23 mouse cellular contexts compared by ENCODE assay signal in genomic region chr16:95289375-95289774, GRCm38 (mm10). TPM values are rescaled to one million over a fixed set of nuclear protein-coding genes. Genes with fewer than 3 reads are reported as not detected.
A peak's percentile ranks its signal among the peaks of the same experiment; 100 is the strongest.
DNase-seq lines count a peak whose midpoint lies in the region; ATAC-seq and TF ChIP-seq lines count a peak whose summit lies in the region.
"Had no signal": no experiment of that assay in that cellular context is flagged by ENCODE, and none has a peak within 500 bp of the region (broad histone marks: within the 10 kb centered on the region; RNA-seq: fewer than 3 reads in every experiment).

No protein-coding gene starts in this region.

- 57% methylated on average over 3 of the region's 3 CpGs for WGBS in heart, adult 2 months
- 66% methylated on average over 3 of the region's 3 CpGs for WGBS in heart, embryonic 11.5 days (ENCODE audit: insufficient replicate concordance)
- 45% methylated on average over 3 of the region's 3 CpGs for WGBS in liver, embryonic 12.5 days (ENCODE audit: insufficient replicate concordance)
- WGBS in hindbrain, embryonic 10.5 days = 86% methylated on average over 3 of the region's 3 CpGs

- no peak for ATAC-seq in heart, embryonic 11.5 days (replicated peaks; ENCODE audit: insufficient number of reproducible peaks, low FRiP score, low TSS enrichment)
- no peak for ATAC-seq in liver, embryonic 12.5 days
- peak; percentile 48 for ATAC-seq in megakaryocyte progenitor cell, adult 5-6 weeks (replicated peaks; ENCODE audit: poor library complexity)
- ATAC-seq: activated CD4-positive, CD25-positive, alpha-beta regulatory T cell, adult 4 months; forebrain, embryonic 15.5 days; hindbrain, embryonic 16.5 days; inflammation-experienced regulatory T-cells, adult 6 months; Patski had no signal

- H3K4me2 ChIP-seq in heart, embryonic 11.5 days = no peak overlapping the region
- H3K4me2 ChIP-seq in liver, embryonic 12.5 days = no peak overlapping the region
- H3K4me2 ChIP-seq: embryonic facial prominence, embryonic 12.5 days; forebrain, embryonic 15.5 days; heart, embryonic 15.5 days; hindbrain, embryonic 12.5 days had no signal

- no peak for DNase-seq in heart, adult 2 months
- no peak for DNase-seq in liver
- no peak for DNase-seq in hindbrain, embryonic 10.5 days (ENCODE audit: low spot score)
- DNase-seq in layer of hippocampus, adult 2 months (ENCODE audit: low spot score in 2 of 2) = no peak
- DNase-seq: adrenal gland, postnatal 25 days; cerebellum, adult 11 months; cerebellum, adult 8-10 months; cerebellum, postnatal 14 days; gastrocnemius, postnatal 36 days; heart, postnatal 14 days had no signal

- no peaks in the 10 kb centered on the region; the same call in 1 of the 2 replicates for H3K9me3 ChIP-seq in heart, embryonic 11.5 days (replicated peaks; ENCODE audit: control insufficient read depth, low read length)
- H3K9me3 ChIP-seq in liver, embryonic 12.5 days (replicated peaks) = no peaks in the 10 kb centered on the region
- no peaks in the 10 kb centered on the region for H3K9me3 ChIP-seq in hindbrain, embryonic 10.5 days
- H3K9me3 ChIP-seq: embryonic facial prominence, embryonic 12.5 days; forebrain, embryonic 15.5 days; heart, embryonic 15.5 days; hindbrain, embryonic 12.5 days had no signal

- no peaks in the 10 kb centered on the region for H3K27me3 ChIP-seq in heart, adult 2 months (ENCODE audit: control insufficient read depth, insufficient read depth, low read length)
- H3K27me3 ChIP-seq in heart, embryonic 11.5 days (ENCODE audit: control insufficient read depth, insufficient read depth, low read length) = no peaks in the 10 kb centered on the region
- no peaks in the 10 kb centered on the region for H3K27me3 ChIP-seq in liver, embryonic 12.5 days (replicated peaks)
- no peaks in the 10 kb centered on the region for H3K27me3 ChIP-seq in hindbrain, embryonic 10.5 days (ENCODE audit: insufficient read depth, poor library complexity, severe bottlenecking)
- H3K27me3 ChIP-seq: CH12.LX; embryonic facial prominence, embryonic 12.5 days; forebrain, embryonic 15.5 days; heart, embryonic 15.5 days; Patski had no signal

- no peak overlapping the region for H3K4me3 ChIP-seq in heart, adult 2 months
- no peak overlapping the region for H3K4me3 ChIP-seq in heart, embryonic 11.5 days (ENCODE audit: low read depth, low read length)
- H3K4me3 ChIP-seq in liver, embryonic 12.5 days = no peak overlapping the region
- no peak overlapping the region for H3K4me3 ChIP-seq in brown adipose tissue, adult 24 weeks (ENCODE audit: insufficient read depth, low read depth, low read length)
- no peak overlapping the region for H3K4me3 ChIP-seq in hindbrain, embryonic 10.5 days
- H3K4me3 ChIP-seq in layer of hippocampus, adult 2 months = no peak overlapping the region
- H3K4me3 ChIP-seq: embryonic facial prominence, embryonic 12.5 days; forebrain, embryonic 15.5 days; heart, embryonic 15.5 days; hindbrain, embryonic 12.5 days had no signal

- intact Hi-C loops in heart, adult 2 months (cut with DNase I) = no loop called here

- peak overlapping the region; percentile 16; the same call in 1 of the 2 replicates for H3K27ac ChIP-seq in heart, adult 2 months
- no peak overlapping the region for H3K27ac ChIP-seq in heart, embryonic 11.5 days (ENCODE audit: low read depth, low read length)
- 0 out of 2 replicates have a peak overlapping the region, but pooled peaks have one; percentile 6 for H3K27ac ChIP-seq in liver, embryonic 12.5 days
- H3K27ac ChIP-seq in brown adipose tissue, adult 24 weeks (replicated peaks; ENCODE audit: low read depth, low read length) = peak overlapping the region; percentile 42; the same call in 1 of the 2 replicates
- H3K27ac ChIP-seq in hindbrain, embryonic 10.5 days = no peak overlapping the region
- H3K27ac ChIP-seq in layer of hippocampus, adult 2 months = no peak overlapping the region
- H3K27ac ChIP-seq: embryonic facial prominence, embryonic 12.5 days; forebrain, embryonic 15.5 days; heart, embryonic 15.5 days; hindbrain, embryonic 12.5 days had no signal

- TF ChIP-seq CTCF in heart, adult 2 months (IDR thresholded peaks at IDR 0.05) = no peak
- no peak for TF ChIP-seq CTCF in layer of hippocampus, adult 2 months (conservative IDR thresholded peaks at IDR 0.05)

- H3K4me1 ChIP-seq in heart, adult 2 months (ENCODE audit: control insufficient read depth, insufficient read depth, low read length) = peaks cover 11% of the 10 kb centered on the region
- peaks cover 2% of the 10 kb centered on the region; the same call in 1 of the 2 replicates for H3K4me1 ChIP-seq in heart, embryonic 11.5 days (ENCODE audit: control insufficient read depth, insufficient read depth, low read length)
- H3K4me1 ChIP-seq in liver, embryonic 12.5 days = no peaks in the 10 kb centered on the region; the same call in 1 of the 2 replicates
- H3K4me1 ChIP-seq in brown adipose tissue, adult 24 weeks (ENCODE audit: control insufficient read depth, insufficient read depth, insufficient read length, low read length) = peaks cover 13% of the 10 kb centered on the region; the same call in 1 of the 2 replicates
- no peaks in the 10 kb centered on the region for H3K4me1 ChIP-seq in hindbrain, embryonic 10.5 days (replicated peaks)
- H3K4me1 ChIP-seq: hindbrain, embryonic 12.5 days had no signal

- no peaks in the 10 kb centered on the region for H3K79me2 ChIP-seq in heart, adult 2 months (replicated peaks; ENCODE audit: control insufficient read depth, insufficient read depth, low read length)

- TF ChIP-seq POLR2A in heart, adult 2 months (IDR thresholded peaks at IDR 0.05; ENCODE audit: insufficient read depth, low read depth, low read length) = no peak

- no peak for TF ChIP-seq EP300 in heart, adult 2 months (IDR thresholded peaks at IDR 0.05; ENCODE audit: insufficient read depth, low read depth, low read length)

- H3K9ac ChIP-seq in heart, adult 2 months (ENCODE audit: low read depth, low read length) = no peak overlapping the region
- no peak overlapping the region for H3K9ac ChIP-seq in heart, embryonic 11.5 days (ENCODE audit: low read depth, low read length)
- no peak overlapping the region for H3K9ac ChIP-seq in liver, embryonic 12.5 days
- H3K9ac ChIP-seq: embryonic facial prominence, embryonic 12.5 days; forebrain, embryonic 15.5 days; heart, embryonic 15.5 days; hindbrain, embryonic 12.5 days had no signal

- H3K36me3 ChIP-seq in heart, adult 2 months (ENCODE audit: control insufficient read depth, insufficient read depth, low read length) = peaks cover 3% of the 10 kb centered on the region
- no peaks in the 10 kb centered on the region for H3K36me3 ChIP-seq in heart, embryonic 11.5 days (ENCODE audit: control insufficient read depth, insufficient read depth, low read length)
- H3K36me3 ChIP-seq in liver, embryonic 12.5 days = no peaks in the 10 kb centered on the region
- no peaks in the 10 kb centered on the region for H3K36me3 ChIP-seq in hindbrain, embryonic 10.5 days
- H3K36me3 ChIP-seq: embryonic facial prominence, embryonic 12.5 days; forebrain, embryonic 15.5 days; heart, embryonic 15.5 days; hindbrain, embryonic 12.5 days had no signal

RNA-seq across cellular contexts. Expression of gene Kcnj15, which starts 32.0 kb away (rescaled TPM):
- total RNA-seq in heart, adult 2 months (2021) = 1 to 10 TPM in 1 of 2 experiments, under 1 TPM in 1; 0.89 to 1.5 TPM
- polyA plus RNA-seq in heart, adult 2 months (2012; rRNA removed) = 1.2 and 2.6 TPM in 2 replicates
- polyA plus RNA-seq in heart, embryonic 11.5 days (2014; fragmentation: Nextera tagmentation; extraction: Ambion mirVana) = 0.53 and 0.73 TPM in 2 replicates
- polyA plus RNA-seq in liver, embryonic 12.5 days (2016; fragmentation: Nextera tagmentation; extraction: Ambion mirVana) = 0.06 and 0.22 TPM in 2 replicates
- 3.1 and 3.3 TPM in 2 replicates for polyA plus RNA-seq in brown adipose tissue, adult 24 weeks (2012; ENCODE audit: insufficient read depth, insufficient read length, missing spikeins)
- total RNA-seq in megakaryocyte progenitor cell, adult 5-6 weeks (2015) = not detected in 2 replicates
- under 0.01 TPM in 1 of 2 replicates, not detected in the other for total RNA-seq in megakaryocyte progenitor cell, adult 5-6 weeks (2017)
- 0.20 and 0.40 TPM in 2 replicates for polyA plus RNA-seq in hindbrain, embryonic 10.5 days (2016; fragmentation: Nextera tagmentation; extraction: Ambion mirVana)
- total RNA-seq in layer of hippocampus, adult 2 months (2021) = under 1 TPM; 0.08 to 0.34 TPM

Comparison
In these comparisons a context has a peak if more than half of its experiments do, and no peak if none do; other contexts are left out.
1. H3K27ac ChIP-seq: peak in heart, adult 2 months (single experiment), liver, embryonic 12.5 days (single experiment) and brown adipose tissue, adult 24 weeks (single experiment); none in heart, embryonic 11.5 days (single experiment), hindbrain, embryonic 10.5 days (single experiment) and layer of hippocampus, adult 2 months (single experiment).